Mouse (Mus musculus): Measurements from ENCODE around the gene Peli3. TPM values are rescaled to one million over a fixed set of nuclear protein-coding genes. Genes with fewer than 3 reads are reported as not detected.

Peli3 gene
- polyA plus RNA-seq, 1 experiment from 2014 or later, result 0.85 TPM

DNA sequence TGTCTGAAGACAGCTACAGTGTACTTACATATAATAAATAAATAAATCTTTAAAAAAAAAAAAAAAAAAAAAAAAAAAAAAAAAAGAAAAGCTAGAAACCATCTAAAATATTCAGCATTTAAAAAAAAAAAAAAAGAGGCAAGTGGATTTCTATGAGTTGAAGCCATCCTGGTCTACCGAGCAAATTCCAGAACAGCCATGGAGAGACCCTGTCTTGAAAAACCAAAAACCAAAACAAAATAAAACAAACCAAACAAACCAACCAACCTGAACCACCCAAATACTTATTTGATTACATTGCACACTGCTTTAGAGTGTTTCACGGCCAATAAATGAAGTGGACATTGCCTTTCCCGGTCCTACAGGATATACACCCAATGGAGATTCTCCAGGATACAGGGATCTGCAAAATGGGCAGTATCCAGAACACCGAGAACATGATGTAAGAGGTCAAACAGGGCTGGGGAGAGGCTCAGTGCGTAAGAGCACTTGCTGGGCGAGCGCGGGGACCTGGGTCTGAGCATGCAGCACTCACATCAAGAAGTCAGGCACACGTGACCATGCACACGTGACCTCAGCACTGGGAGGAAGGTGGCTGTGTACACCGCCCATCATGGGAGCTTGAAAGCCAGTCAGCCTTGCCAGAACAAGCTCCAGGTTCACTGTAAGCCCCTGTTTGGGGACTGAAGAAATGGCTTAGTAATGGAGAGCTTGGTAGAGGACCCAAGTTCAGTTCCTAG is 17.6 kb downstream of the Peli3 start:
- Histone ChIP-seq H3K4me3 (ENCODE audit: low read depth, low read length) (no peak overlapping the region), H3K9ac (ENCODE audit: low read length) (no peak overlapping the region), H3K27me3 (ENCODE audit: control insufficient read depth, insufficient read depth, low read length) (no peaks in the 10 kb centered on the region), H3K4me1 (replicated peaks; ENCODE audit: control insufficient read depth, insufficient read depth) (peaks cover 8% of the 10 kb centered on the region), H3K27ac (replicated peaks) (no peak overlapping the region), H3K36me3 (ENCODE audit: control insufficient read depth, insufficient read depth, low read length) (peaks cover 17% of the 10 kb centered on the region), H3K4me2 (replicated peaks; ENCODE audit: low read depth) (no peak overlapping the region), H3K9me3 (ENCODE audit: control insufficient read depth, low read length) (no peaks in the 10 kb centered on the region)
- TF ChIP-seq CTCF (IDR thresholded peaks at IDR 0.05; ENCODE audit: low read depth) (no peak), EP300 (optimal IDR thresholded peaks at IDR 0.05) (no peak)
- 95% methylated on average over 11 of the region's 11 CpGs for WGBS
- no peak for DNase-seq (ENCODE audit: low spot score)
- no peak for ATAC-seq (ENCODE audit: low FRiP score, low TSS enrichment)

DNA sequence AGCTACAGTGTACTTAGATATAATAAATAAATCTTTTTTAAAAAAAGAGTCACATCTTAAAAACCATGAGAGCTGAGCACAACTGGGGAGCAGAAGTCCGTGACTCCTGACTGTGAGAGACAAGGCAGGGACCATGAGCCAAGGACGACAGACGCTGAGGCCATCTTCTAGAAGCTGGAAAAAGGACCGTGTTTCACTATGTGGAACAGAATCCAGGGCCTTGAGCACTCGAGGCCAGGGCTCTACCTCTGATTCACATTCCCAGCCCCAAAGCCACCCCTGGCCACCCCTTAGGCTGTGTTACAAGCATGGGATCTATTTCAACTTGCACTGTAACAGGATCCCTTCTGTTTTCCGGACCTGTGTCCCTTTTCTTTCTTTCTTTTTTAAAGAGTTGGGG is 23.3 kb downstream of the Peli3 start:
- ATAC-seq (ENCODE audit: low FRiP score, low TSS enrichment) (no peak), DNase-seq (ENCODE audit: low spot score) (no peak)
- H3K27ac ChIP-seq (replicated peaks), result no peak overlapping the region
- no peaks in the 10 kb centered on the region for H3K9me3 ChIP-seq (ENCODE audit: control insufficient read depth, low read length)
- TF ChIP-seq EP300 (optimal IDR thresholded peaks at IDR 0.05) (no peak), CTCF (IDR thresholded peaks at IDR 0.05; ENCODE audit: low read depth) (no peak)
- H3K4me1 ChIP-seq (replicated peaks; ENCODE audit: control insufficient read depth, insufficient read depth), result no peaks in the 10 kb centered on the region
- peaks cover 45% of the 10 kb centered on the region for H3K36me3 ChIP-seq (ENCODE audit: control insufficient read depth, insufficient read depth, low read length)
- no peak overlapping the region for H3K4me2 ChIP-seq (replicated peaks; ENCODE audit: low read depth)
- no peak overlapping the region for H3K4me3 ChIP-seq (ENCODE audit: low read depth, low read length)
- no peak overlapping the region for H3K9ac ChIP-seq (ENCODE audit: low read length)
- no peaks in the 10 kb centered on the region for H3K27me3 ChIP-seq (ENCODE audit: control insufficient read depth, insufficient read depth, low read length)
- 87% methylated on average over 6 of the region's 6 CpGs for WGBS

DNA sequence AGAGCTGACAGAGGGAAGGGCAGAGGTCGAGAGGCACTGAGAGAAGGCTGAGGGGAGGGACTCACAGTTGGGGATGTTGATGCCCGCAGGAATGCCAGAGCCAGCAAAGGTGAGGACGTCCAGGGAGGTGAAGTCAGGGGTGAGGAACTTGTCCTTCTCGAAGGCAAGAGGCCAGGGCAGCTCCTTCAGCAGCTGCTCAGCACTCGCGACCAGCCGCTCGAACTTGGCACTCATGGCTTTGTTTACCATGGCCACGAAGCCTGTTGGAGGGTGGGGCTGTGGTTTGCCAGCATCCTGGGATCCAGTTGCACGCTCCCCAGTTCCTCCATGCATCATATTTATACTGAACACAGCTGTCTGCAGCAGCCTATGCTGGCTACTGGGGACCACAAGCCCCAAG is 26.1 kb downstream of the Peli3 start:
- 66% methylated on average over 10 of the region's 10 CpGs for WGBS
- Histone ChIP-seq H3K4me1 (replicated peaks; ENCODE audit: control insufficient read depth, insufficient read depth) (no peaks in the 10 kb centered on the region), H3K27ac (replicated peaks) (no peak overlapping the region), H3K9ac (ENCODE audit: low read length) (no peak overlapping the region), H3K9me3 (ENCODE audit: control insufficient read depth, low read length) (no peaks in the 10 kb centered on the region), H3K27me3 (ENCODE audit: control insufficient read depth, insufficient read depth, low read length) (no peaks in the 10 kb centered on the region), H3K4me2 (replicated peaks; ENCODE audit: low read depth) (no peak overlapping the region), H3K36me3 (ENCODE audit: control insufficient read depth, insufficient read depth, low read length) (peaks cover 50% of the 10 kb centered on the region), H3K4me3 (ENCODE audit: low read depth, low read length) (no peak overlapping the region)
- DNase-seq (ENCODE audit: low spot score) (no peak), ATAC-seq (ENCODE audit: low FRiP score, low TSS enrichment) (no peak)
- TF ChIP-seq EP300 (optimal IDR thresholded peaks at IDR 0.05) (no peak), CTCF (IDR thresholded peaks at IDR 0.05; ENCODE audit: low read depth) (no peak)

DNA sequence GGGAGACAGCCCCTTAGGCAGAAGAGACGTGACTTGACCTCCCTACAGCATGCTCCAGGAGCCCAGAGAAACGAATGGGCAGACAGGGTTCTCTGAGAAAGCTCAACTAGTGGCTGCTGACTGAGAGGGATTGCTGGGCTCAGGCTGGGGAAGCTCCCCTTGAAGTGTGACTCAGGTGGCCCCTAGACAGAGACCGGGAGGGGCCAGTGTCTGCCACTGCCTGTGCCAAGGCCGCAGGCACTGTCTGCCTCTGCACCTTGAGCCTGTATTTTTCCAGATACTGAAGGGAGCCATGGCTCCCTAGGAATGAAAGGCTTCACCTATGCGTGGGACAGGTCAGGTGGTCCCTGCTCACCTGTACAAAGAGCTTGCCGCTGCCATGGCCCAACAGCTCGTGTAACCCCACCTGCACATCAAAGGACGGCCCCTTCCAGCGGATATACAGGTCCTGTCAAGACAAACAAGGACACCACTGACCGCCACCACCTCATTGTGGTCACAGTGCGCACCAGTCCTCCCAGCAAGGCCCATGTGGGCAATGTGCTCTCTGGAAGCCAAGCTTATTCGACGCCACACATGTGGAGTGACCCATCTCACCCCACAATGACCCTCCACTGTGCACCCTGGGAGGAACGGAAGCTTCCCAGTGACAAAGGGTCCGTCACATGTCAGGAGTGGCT is 26.9 kb downstream of the Peli3 start:
- no peaks in the 10 kb centered on the region for H3K9me3 ChIP-seq (ENCODE audit: control insufficient read depth, low read length)
- DNase-seq (ENCODE audit: low spot score), result no peak
- no peak overlapping the region for H3K27ac ChIP-seq (replicated peaks)
- no peak overlapping the region for H3K4me3 ChIP-seq (ENCODE audit: low read depth, low read length)
- TF ChIP-seq EP300 (optimal IDR thresholded peaks at IDR 0.05), result no peak
- TF ChIP-seq CTCF (IDR thresholded peaks at IDR 0.05; ENCODE audit: low read depth), result no peak
- H3K4me1 ChIP-seq (replicated peaks; ENCODE audit: control insufficient read depth, insufficient read depth), result no peaks in the 10 kb centered on the region
- H3K9ac ChIP-seq (ENCODE audit: low read length), result no peak overlapping the region
- peaks cover 47% of the 10 kb centered on the region for H3K36me3 ChIP-seq (ENCODE audit: control insufficient read depth, insufficient read depth, low read length)
- no peaks in the 10 kb centered on the region for H3K27me3 ChIP-seq (ENCODE audit: control insufficient read depth, insufficient read depth, low read length)
- 91% methylated on average over 15 of the region's 15 CpGs for WGBS
- no peak overlapping the region for H3K4me2 ChIP-seq (replicated peaks; ENCODE audit: low read depth)
- no peak for ATAC-seq (ENCODE audit: low FRiP score, low TSS enrichment)

DNA sequence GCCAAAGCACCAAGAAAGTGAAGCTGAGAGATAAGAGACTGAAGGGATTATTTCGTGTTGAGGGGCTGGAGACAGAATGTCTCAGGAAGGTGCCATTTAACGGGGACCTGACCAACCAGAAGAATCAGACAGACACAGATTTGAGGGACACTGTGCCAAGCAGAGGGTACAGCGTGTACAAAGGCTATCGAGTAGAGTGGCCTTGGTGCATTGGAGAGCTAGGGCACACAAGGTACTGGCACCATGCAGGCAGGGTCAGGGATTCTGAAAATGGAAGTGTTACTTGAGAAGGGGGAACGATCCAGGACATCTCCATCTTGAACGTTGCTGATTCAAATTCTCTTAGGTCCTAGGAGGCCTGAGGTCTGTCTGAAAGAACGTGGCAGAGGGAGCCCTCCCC is 33.6 kb downstream of the Peli3 start:
- WGBS, result 92% methylated on average over 7 of the region's 7 CpGs
- no peak for DNase-seq (ENCODE audit: low spot score)
- no peak for TF ChIP-seq CTCF (IDR thresholded peaks at IDR 0.05; ENCODE audit: low read depth)
- no peak for TF ChIP-seq EP300 (optimal IDR thresholded peaks at IDR 0.05)
- Histone ChIP-seq H3K9me3 (ENCODE audit: control insufficient read depth, low read length) (no peaks in the 10 kb centered on the region), H3K4me1 (replicated peaks; ENCODE audit: control insufficient read depth, insufficient read depth) (0 out of 2 replicates have a peak, but pooled peaks cover 2% of the 10 kb centered on the region), H3K4me2 (replicated peaks; ENCODE audit: low read depth) (no peak overlapping the region), H3K9ac (ENCODE audit: low read length) (no peak overlapping the region), H3K4me3 (ENCODE audit: low read depth, low read length) (no peak overlapping the region), H3K27ac (replicated peaks) (no peak overlapping the region), H3K36me3 (ENCODE audit: control insufficient read depth, insufficient read depth, low read length) (peaks cover 28% of the 10 kb centered on the region), H3K27me3 (ENCODE audit: control insufficient read depth, insufficient read depth, low read length) (no peaks in the 10 kb centered on the region)
- no peak for ATAC-seq (ENCODE audit: low FRiP score, low TSS enrichment)

DNA sequence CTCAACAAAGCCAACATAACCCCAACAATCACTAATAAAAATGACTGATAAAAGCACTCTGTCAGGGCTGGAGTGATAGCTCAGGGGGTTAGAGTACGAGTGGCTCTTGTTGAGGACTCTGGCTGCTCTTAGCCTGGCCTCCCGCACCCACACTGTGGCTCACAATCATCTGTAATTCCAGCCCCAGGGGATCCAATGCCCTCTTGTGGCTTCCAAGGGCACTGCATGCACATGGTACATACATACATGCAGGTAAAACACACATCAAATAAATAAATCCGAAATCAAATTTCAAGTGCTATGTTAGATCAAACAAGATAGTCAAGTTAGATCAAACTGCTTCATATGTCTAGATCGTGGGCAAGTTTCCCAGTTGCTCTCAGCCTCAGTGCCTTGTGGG is 34.8 kb downstream of the Peli3 start:
- H3K4me3 ChIP-seq (ENCODE audit: low read depth, low read length), result no peak overlapping the region
- 78% methylated on average over 4 of the region's 4 CpGs for WGBS
- H3K27me3 ChIP-seq (ENCODE audit: control insufficient read depth, insufficient read depth, low read length), result no peaks in the 10 kb centered on the region
- no peaks in the 10 kb centered on the region for H3K9me3 ChIP-seq (ENCODE audit: control insufficient read depth, low read length)
- no peak overlapping the region for H3K9ac ChIP-seq (ENCODE audit: low read length)
- peak; percentile 77 for TF ChIP-seq CTCF (IDR thresholded peaks at IDR 0.05; ENCODE audit: low read depth)
- TF ChIP-seq EP300 (optimal IDR thresholded peaks at IDR 0.05), result no peak
- 0 out of 2 replicates have a peak, but pooled peaks cover 2% of the 10 kb centered on the region for H3K4me1 ChIP-seq (replicated peaks; ENCODE audit: control insufficient read depth, insufficient read depth)
- peaks cover 21% of the 10 kb centered on the region for H3K36me3 ChIP-seq (ENCODE audit: control insufficient read depth, insufficient read depth, low read length)
- DNase-seq (ENCODE audit: low spot score), result peak; percentile 38
- ATAC-seq (ENCODE audit: low FRiP score, low TSS enrichment), result no peak
- H3K27ac ChIP-seq (replicated peaks), result no peak overlapping the region
- no peak overlapping the region for H3K4me2 ChIP-seq (replicated peaks; ENCODE audit: low read depth)

All from stomach, postnatal 0 days (tissue).